Mouse (Mus musculus) liver, embryonic 14.5 days (tissue): ENCODE measurements around the gene Xrcc4.

Source experiments
- CTCF ChIP-seq: IDR thresholded peaks from 2 replicates; pipeline ENCODE4 v1.5.1; 2016; ENCODE audit warnings: antibody characterized with exemption, low read depth, control low read depth
- EP300 ChIP-seq: IDR thresholded peaks from 2 replicates; pipeline ENCODE4 v1.6.1; 2016; ENCODE audit warnings: antibody characterized with exemption, low read depth

DNA sequence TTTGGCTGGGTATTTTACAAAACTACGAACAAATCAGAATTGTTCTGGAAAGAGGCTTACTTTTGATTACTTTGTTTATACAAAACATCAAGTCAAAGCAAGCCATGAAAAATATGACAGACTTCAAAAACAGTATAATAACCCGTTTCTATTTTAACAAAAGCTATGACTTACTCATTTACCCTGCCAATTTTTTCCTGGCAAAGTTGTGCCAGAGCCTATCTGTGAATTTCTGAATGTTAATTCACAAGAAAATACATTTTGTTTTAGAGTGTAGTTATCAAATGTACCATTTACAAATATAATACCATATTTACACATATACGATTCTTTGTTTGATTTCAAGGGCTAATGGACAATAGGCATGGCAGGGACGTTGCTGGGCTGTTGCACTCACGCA, 175.1 kb downstream of the Xrcc4 start:
- no peak for TF ChIP-seq CTCF
- no peak for TF ChIP-seq EP300
